Mouse (Mus musculus) adrenal gland, adult 8-10 months (tissue): ENCODE results near the gene Slc9a1. TPM values are rescaled to one million over a fixed set of nuclear protein-coding genes. Genes with fewer than 3 reads are reported as not detected.

ENCODE experiments used
- DNase-seq: peaks from one replicate; pipeline ENCODE4 v3.0.0; 2022
- total RNA-seq, 4 experiments: library from RNA; stranded (reverse); gene quantifications; 2 replicates each; pipeline ENCODE4 v1.2.4; 2022

Slc9a1 gene
- total RNA-seq, 4 experiments from 2014 or later = 50.3 to 83.2 (median 63.5) TPM

DNA sequence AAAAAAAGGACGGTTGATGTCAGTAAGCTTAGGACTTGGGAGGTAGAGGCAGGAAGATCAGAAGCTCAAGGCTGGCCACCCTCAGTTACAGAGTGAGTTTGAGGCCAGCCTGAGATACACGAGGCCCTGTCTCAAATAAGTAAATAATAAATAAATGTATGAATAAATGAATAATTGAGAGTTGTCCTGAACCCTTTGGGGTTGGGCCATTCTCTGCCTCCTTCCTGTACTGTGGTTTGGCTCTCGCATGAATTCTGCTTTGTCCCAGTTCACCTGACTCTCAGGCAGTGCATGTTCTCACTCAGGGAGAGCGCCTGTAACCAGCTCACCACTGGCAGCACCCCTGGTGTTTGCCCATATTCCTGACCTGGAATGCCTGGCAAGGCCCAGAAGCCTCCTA, 4.5 kb downstream of the Slc9a1 start:
- DNase-seq = no peak

GRCm38 (mm10) chr4:133375812-133376577, 6.5 kb downstream of the Slc9a1 start:
- no peak for DNase-seq

- peak; percentile 80 for DNase-seq
These were observed 8.9 kb downstream of the Slc9a1 start for GRCm38 (mm10) chr4:133378236-133379045.

- no peak for DNase-seq
These were observed 9.5 kb downstream of the Slc9a1 start for GRCm38 (mm10) chr4:133379046-133379347.

- DNase-seq = no peak
These were observed 10.4 kb downstream of the Slc9a1 start for GRCm38 (mm10) chr4:133379861-133380260.

DNA sequence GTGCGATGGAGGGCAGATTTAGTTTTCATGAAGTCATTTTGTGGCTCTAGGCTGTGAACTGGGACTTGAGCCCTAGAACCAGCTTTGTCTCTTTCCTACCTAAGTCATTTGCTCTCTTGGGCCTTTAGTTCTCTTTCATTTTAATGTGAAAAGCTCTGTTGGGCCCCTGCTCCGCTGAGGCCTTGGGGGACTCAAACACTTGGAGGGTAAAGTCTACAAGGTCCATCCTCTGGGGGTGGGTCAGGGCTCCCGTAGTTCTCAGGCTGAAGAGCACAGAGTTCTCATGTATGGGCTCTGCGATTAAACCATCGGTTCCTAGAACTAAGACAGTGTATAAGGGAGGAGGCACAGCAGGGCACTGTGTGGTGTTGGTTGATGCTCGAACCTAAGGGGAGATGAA, 11.0 kb downstream of the Slc9a1 start:
- no peak for DNase-seq

DNA sequence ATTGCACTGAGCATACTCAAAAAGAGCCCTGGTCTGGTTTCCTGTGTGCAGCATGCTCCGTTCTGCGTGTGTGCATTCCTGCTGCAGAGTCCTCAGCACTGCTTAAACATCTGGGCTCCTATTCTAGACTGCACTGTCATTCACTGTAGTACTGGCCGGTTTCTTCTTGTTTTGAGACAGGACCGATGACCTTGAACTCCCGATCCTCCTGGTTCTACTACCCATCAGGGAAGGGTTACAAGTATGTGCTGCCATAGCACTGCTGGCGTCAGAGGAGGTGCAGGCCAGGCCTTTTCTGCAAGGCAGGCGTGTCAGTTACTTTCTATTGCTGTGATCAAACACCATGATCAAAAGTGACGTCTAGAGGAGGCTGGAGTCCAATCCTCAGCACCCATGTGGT, 11.6 kb downstream of the Slc9a1 start:
- DNase-seq = no peak

GRCm38 (mm10) chr4:133386061-133386797, 16.7 kb downstream of the Slc9a1 start:
- DNase-seq = no peak

GRCm38 (mm10) chr4:133387053-133387452, 17.5 kb downstream of the Slc9a1 start:
- DNase-seq = no peak

GRCm38 (mm10) chr4:133388781-133389552, 19.5 kb downstream of the Slc9a1 start:
- DNase-seq = peak; percentile 89

DNA sequence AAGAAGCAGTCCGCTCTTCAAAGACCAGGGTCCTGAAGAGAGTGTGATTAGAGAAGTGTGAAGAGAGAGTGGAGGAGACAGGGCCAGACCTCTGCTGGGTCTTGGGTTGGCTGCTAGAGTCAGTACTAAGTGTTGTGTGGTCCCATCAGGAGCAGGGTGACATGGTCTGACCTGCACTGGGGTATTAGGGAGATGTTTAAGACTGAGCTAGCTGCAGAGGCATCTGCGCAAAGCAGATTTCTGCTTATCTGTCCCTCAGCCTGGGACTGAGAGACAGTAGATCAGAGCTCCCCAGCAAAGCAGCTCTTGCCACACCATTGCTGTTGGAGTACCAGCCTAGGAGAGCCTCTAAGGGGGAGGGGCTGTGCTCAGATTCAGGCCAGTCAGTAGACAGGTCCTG, 20.5 kb downstream of the Slc9a1 start:
- no peak for DNase-seq

GRCm38 (mm10) chr4:133390585-133390984, 21.1 kb downstream of the Slc9a1 start:
- DNase-seq = no peak

- no peak for DNase-seq
These were observed 21.9 kb downstream of the Slc9a1 start for GRCm38 (mm10) chr4:133391185-133392040.

- DNase-seq = no peak
These were observed 25.6 kb downstream of the Slc9a1 start for GRCm38 (mm10) chr4:133394981-133395573.

DNA sequence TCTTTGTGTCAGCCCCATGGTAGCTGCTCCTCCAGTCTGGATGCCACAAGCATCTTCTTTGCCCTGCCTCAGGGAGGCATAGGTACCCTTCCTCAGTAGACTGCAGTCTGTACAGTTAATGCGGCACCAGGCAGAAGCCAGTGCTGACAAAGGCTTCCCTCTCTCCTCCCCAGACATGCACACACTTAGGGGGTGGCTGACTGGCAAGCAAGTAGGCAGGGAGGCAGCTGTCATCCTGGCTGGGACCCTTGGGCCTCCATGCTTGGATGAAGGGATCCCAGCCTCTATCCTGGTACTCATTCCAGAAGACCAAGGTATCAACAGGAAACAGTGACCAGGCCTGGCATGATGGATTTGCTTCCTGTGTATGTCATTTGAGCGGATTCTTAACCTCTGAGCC, 26.6 kb downstream of the Slc9a1 start:
- DNase-seq = no peak

DNA sequence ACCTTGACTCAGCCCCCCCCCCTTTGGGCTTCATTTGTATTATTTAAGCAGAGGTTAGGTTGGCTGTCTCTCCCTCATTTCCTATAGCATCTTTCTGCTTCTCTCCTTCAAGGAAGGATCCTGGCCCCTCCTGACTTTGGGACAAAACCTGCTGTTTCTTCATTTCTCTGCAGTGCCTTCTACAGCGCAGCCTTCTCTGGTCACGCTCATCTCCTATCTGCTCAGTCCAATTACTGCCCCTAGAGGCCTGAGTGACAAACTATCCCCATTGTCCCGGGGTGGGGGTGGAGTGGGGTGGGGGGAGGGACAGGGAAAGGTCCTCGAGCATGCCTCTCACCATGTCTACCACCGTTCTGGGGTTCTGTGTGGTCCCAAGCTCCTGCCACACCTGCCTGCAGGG, 27.8 kb downstream of the Slc9a1 start:
- no peak for DNase-seq

DNA sequence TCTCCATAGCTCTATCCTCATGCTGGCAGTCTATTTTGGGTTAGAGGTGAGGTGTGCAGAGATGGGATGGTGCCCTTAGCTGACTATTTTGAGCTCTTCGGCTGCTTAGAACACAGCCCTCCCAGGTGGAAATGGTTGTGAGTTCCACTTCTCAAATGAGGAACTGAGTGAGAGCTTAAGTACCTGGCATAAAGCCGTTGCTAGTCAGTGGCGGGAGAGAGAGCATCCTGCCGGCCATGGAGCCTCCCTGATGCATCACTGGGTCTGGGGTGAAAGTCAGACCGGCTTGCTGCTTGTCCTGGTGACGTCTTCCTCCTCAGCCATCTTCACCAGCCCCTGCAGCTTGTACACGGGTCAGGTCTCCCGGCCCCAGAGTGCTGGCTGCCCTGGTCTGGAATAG, 28.5 kb downstream of the Slc9a1 start:
- DNase-seq = no peak

- DNase-seq = no peak
These were observed 29.1 kb downstream of the Slc9a1 start for GRCm38 (mm10) chr4:133398619-133399018.

- DNase-seq = no peak
These were observed 30.0 kb downstream of the Slc9a1 start for GRCm38 (mm10) chr4:133399509-133399908.

DNA sequence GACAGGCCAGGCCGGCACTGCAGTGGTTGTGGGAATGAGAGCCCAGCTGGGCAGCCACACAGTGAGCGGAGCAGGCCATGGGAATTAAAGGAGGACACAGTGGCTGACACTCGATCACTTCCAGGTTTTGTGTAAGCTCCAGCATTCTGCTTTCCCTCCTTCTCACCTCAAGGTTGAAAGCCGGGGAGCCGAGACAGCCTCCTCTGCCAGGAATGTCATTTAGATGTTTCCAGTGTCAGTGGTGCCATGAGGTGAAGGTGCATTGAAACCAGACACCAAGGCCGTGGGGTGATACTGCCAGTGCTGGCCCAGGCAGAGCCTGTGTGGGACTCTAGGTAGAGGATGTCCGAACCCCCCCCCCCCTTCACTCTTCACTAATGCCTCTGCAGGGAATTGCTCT, 30.6 kb downstream of the Slc9a1 start:
- DNase-seq = no peak

- no peak for DNase-seq
These were observed 32.5 kb downstream of the Slc9a1 start for GRCm38 (mm10) chr4:133402011-133402410.
